Mouse (Mus musculus) A20 (cell line): ENCODE data around the gene Mlip.
"Not testable (repeated sequence)": the region's sequence is repeated elsewhere in the genome, so short reads cannot be mapped to it uniquely, and the experiment has no call there.

Experiments
- DNase-seq: peaks from one replicate; pipeline ENCODE4 v3.0.0-alpha.2; 2011; ENCODE audit warnings: low read depth, low spot score

Gene Mlip

GRCm38 (mm10) chr9:77198250-77198649, 154.5 kb downstream of the Mlip start:
- DNase-seq, result no peak

GRCm38 (mm10) chr9:77179486-77179885, 173.3 kb downstream of the Mlip start:
- no peak for DNase-seq

DNA sequence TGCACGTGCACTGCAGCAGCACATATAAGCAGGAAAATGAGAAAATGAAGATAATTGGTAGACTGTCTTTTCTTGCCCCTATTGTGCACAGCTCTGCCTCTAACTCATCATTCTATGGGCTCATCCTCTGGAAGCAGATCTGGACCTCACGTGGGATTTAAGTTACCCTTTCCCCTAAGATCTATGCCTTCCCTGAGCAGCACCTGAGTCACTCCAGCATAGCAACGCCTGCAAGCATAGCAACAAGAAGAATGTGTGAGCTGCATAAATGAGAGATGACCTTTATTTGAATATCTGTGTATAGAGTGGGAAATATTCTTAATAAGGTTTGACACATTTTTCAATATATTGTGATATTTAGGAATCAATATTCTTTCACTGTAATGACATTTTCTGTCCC, 176.9 kb downstream of the Mlip start:
- DNase-seq, result no peak

DNA sequence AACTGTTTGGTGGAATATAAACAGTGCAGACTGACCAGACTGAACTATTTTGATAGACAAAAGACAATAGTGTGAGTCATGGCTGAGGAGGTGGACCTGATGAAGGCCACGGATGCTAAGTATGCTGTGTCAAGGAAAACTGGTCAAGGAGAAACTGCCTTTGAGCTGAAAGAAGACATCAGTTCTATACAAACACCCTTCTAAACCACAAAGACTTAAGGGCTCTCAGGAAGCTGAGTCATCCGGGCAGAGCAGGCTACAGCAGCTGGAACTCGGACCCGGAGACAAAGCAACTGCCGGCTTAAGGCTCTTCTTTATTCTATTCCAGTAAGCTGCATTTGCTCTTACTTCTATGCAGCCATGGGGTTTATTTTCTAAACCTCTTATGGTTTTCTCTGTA, 180.7 kb downstream of the Mlip start:
- no peak for DNase-seq

DNA sequence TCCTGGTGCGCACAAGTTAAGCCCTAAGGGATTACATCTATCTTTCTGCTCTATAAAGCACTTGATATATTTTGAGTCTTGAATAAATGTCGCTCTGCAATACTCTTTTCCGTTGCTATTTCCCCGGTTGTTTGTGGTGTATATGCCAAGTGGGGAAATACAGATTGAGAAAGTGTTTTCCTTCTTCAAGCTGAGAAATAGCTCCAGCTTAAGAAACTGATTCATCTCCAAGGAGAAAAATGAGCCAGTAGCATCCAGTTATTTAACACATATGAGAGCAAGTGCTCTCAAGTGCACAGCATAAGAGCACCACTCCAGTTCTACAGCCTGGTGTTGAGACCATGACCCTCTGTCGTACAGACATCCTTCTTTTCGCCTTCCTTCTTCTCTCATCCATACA, 186.9 kb downstream of the Mlip start:
- no peak for DNase-seq

GRCm38 (mm10) chr9:77161764-77162163, 191.0 kb downstream of the Mlip start:
- DNase-seq, result no peak

- DNase-seq, result no peak
These were observed 192.4 kb downstream of the Mlip start for GRCm38 (mm10) chr9:77160277-77160926.

- no peak for DNase-seq
These were observed 204.1 kb downstream of the Mlip start for GRCm38 (mm10) chr9:77148518-77149257.

DNA sequence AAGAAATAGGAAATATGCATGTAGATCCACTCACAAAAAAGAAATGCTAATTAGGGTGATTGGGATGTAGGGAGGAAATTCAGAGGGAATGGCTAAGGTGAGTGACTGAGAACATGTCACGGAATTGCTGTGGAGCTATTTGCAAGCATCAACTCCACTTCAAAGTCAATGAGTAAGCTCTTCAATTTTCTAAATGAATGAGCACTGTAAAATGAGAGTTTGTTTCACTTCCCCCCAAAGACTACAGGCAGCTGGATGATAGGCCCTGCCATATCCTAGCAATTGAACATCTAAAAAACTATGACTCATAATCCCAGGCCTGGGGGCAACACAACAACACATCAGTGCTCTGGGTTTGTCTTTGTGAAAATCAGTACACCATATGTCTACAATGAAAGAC, 233.0 kb downstream of the Mlip start:
- peak; percentile 22 for DNase-seq

DNA sequence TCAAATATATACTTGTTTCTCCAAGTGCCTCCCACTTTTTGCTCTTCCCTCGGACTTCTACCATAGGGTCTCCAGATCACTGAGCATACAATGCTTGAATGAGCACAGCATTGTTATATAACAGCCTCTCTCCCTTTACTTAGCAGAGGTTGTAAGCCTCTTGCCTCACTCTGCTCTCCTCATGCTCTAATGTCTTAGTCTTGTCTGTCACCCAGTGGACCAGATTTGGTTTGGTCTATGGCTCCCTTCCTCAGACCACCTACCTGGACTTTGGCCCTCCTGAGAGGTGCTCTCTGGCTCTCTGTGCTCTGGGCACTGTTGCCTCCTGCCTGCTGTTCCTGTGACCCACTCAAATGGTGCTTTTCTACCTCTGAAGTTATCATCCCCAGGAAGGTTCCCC, 255.9 kb downstream of the Mlip start:
- no peak for DNase-seq

- DNase-seq, result not testable (repeated sequence)
These were observed 269.5 kb downstream of the Mlip start for GRCm38 (mm10) chr9:77083221-77083620.

DNA sequence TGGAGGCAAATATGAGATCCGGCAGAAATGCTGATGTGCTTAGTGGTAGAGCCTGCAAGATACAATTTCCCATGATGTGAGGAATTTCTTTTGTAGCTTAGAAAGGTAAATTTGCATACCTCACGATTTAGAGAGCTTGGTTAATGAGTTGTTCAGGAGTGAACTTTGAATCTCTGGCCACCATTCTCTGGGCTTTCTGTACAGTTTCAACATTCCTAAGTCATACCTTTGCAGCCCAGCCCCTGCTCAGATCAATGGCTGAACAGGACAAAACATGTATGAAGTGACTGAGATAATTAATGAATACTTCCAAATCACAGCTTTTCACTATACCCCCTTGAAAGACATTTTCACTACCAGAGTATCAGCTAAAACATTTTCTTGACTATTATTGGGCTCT, 281.1 kb downstream of the Mlip start:
- DNase-seq, result no peak

GRCm38 (mm10) chr9:77056611-77057010, 296.2 kb downstream of the Mlip start:
- DNase-seq, result no peak

GRCm38 (mm10) chr9:77054426-77055193, 298.2 kb downstream of the Mlip start:
- DNase-seq, result no peak
